Mouse (Mus musculus) C2C12 (cell line): ENCODE data around the gene Wwox.

ENCODE experiments used
- CTCF ChIP-seq: IDR thresholded peaks from one replicate; pipeline ENCODE4 v1.5.1; 2011; ENCODE audit not compliant: control insufficient read depth, insufficient read depth, insufficient read length
- MYOD1 ChIP-seq: IDR thresholded peaks from one replicate; pipeline ENCODE4 v1.6.1; 2011; ENCODE audit warnings: low read depth; ENCODE audit not compliant: control insufficient read depth, insufficient read length

GRCm38 (mm10) chr8:115358481-115358880 is 919.0 kb downstream of the Wwox start:
- TF ChIP-seq CTCF (no peak), MYOD1 (no peak)
